Mouse (Mus musculus): ENCODE measurements at regions not wholly inside any gene's neighbourhood (a gene's known extent, or its start where the extent isn't known, plus 50 kb on each side); places are given as distances from the start of the nearest gene placed in this dataset.

- DNase-seq (ENCODE audit: low read depth in 2 of 2, low spot score in 2 of 2): no peak
These were observed 120.9 kb downstream of the Mycn start for GRCm38 (mm10) chr12:12820668-12821351.

GRCm38 (mm10) chr12:12819746-12820145, 122.0 kb downstream of the Mycn start:
- DNase-seq (ENCODE audit: low read depth in 2 of 2, low spot score in 2 of 2): no peak

GRCm38 (mm10) chr12:12814693-12815092, 127.0 kb downstream of the Mycn start:
- no peak for DNase-seq (ENCODE audit: low read depth in 2 of 2, low spot score in 2 of 2)

GRCm38 (mm10) chr12:12812873-12813272, 128.8 kb downstream of the Mycn start:
- DNase-seq (ENCODE audit: low read depth in 2 of 2, low spot score in 2 of 2): no peak

- no peak for DNase-seq (ENCODE audit: low read depth in 2 of 2, low spot score in 2 of 2)
These were observed 130.8 kb downstream of the Mycn start for GRCm38 (mm10) chr12:12810943-12811342.

GRCm38 (mm10) chr12:12810159-12810885, 131.4 kb downstream of the Mycn start:
- DNase-seq (ENCODE audit: low read depth in 2 of 2, low spot score in 2 of 2): no peak

- no peak for DNase-seq (ENCODE audit: low read depth in 2 of 2, low spot score in 2 of 2)
These were observed 133.6 kb downstream of the Mycn start for GRCm38 (mm10) chr12:12808120-12808519.

GRCm38 (mm10) chr12:12803602-12804001, 138.1 kb downstream of the Mycn start:
- no peak for DNase-seq (ENCODE audit: low read depth in 2 of 2, low spot score in 2 of 2)

- DNase-seq (ENCODE audit: low read depth in 2 of 2, low spot score in 2 of 2): no peak
These were observed 139.3 kb downstream of the Mycn start for GRCm38 (mm10) chr12:12802396-12802795.

GRCm38 (mm10) chr12:12801700-12802099, 140.0 kb downstream of the Mycn start:
- no peak for DNase-seq (ENCODE audit: low read depth in 2 of 2, low spot score in 2 of 2)

- no peak for DNase-seq (ENCODE audit: low read depth in 2 of 2, low spot score in 2 of 2)
These were observed 141.6 kb downstream of the Mycn start for GRCm38 (mm10) chr12:12800120-12800519.

GRCm38 (mm10) chr12:12789052-12789451, 152.7 kb downstream of the Mycn start:
- no peak for DNase-seq (ENCODE audit: low read depth in 2 of 2, low spot score in 2 of 2)

GRCm38 (mm10) chr12:12788263-12788852, 153.4 kb downstream of the Mycn start:
- DNase-seq (ENCODE audit: low read depth in 2 of 2, low spot score in 2 of 2): no peak

- DNase-seq (ENCODE audit: low read depth in 2 of 2, low spot score in 2 of 2): no peak
These were observed 154.0 kb downstream of the Mycn start for GRCm38 (mm10) chr12:12787608-12788262.

- DNase-seq (ENCODE audit: low read depth in 2 of 2, low spot score in 2 of 2): no peak
These were observed 154.6 kb downstream of the Mycn start for GRCm38 (mm10) chr12:12787161-12787560.

- DNase-seq (ENCODE audit: low read depth in 2 of 2, low spot score in 2 of 2): no peak
These were observed 157.8 kb downstream of the Mycn start for GRCm38 (mm10) chr12:12783699-12784605.

GRCm38 (mm10) chr12:12781526-12781925, 160.2 kb downstream of the Mycn start:
- DNase-seq (ENCODE audit: low read depth in 2 of 2, low spot score in 2 of 2): no peak

- no peak for DNase-seq (ENCODE audit: low read depth in 2 of 2, low spot score in 2 of 2)
These were observed 163.0 kb downstream of the Mycn start for GRCm38 (mm10) chr12:12778563-12779256.

GRCm38 (mm10) chr12:12777422-12777821, 164.3 kb downstream of the Mycn start:
- DNase-seq (ENCODE audit: low read depth in 2 of 2, low spot score in 2 of 2): no peak

GRCm38 (mm10) chr12:12776783-12777182, 164.9 kb downstream of the Mycn start:
- DNase-seq (ENCODE audit: low read depth in 2 of 2, low spot score in 2 of 2): no peak
